Mouse (Mus musculus) heart, postnatal 0 days (tissue): ENCODE measurements at regions not wholly inside any gene's neighbourhood (a gene's known extent, or its start where the extent isn't known, plus 50 kb on each side); places are given as distances from the start of the nearest gene placed in this dataset.

Experiments used
- ATAC-seq: fragments of 200-750 bp; cut with Nextera tagmentation; 2 replicates; pipeline ENCODE4 v1.8.0; 2017; ENCODE audit warnings: low read depth, moderate number of reproducible peaks, moderate library complexity; ENCODE audit not compliant: insufficient read depth
- DNase-seq: peaks from one replicate; pipeline ENCODE4 v3.0.0-alpha.2; 2016; ENCODE audit warnings: low spot score
- H3K27ac ChIP-seq: fragments of 300-500 bp; sonication (generic); 2 replicates; pipeline ENCODE4 v1.5.1; 2014; ENCODE audit warnings: low read depth, mild to moderate bottlenecking
- H3K27me3 ChIP-seq: fragments of 300-500 bp; sonication (generic); 2 replicates; pipeline ENCODE4 v1.6.1; 2014; ENCODE audit warnings: low read length, mixed read lengths; ENCODE audit not compliant: control insufficient read depth, insufficient read depth
- H3K36me3 ChIP-seq: fragments of 300-500 bp; sonication (generic); replicated peaks from 2 replicates; pipeline ENCODE4 v1.6.1; 2014; ENCODE audit warnings: low read length, mixed read lengths; ENCODE audit not compliant: control insufficient read depth, insufficient read depth
- H3K4me1 ChIP-seq: fragments of 300-500 bp; sonication (generic); 2 replicates; pipeline ENCODE4 v1.6.1; 2014; ENCODE audit warnings: antibody characterized with exemption; ENCODE audit not compliant: control insufficient read depth, insufficient read depth
- H3K4me2 ChIP-seq: fragments of 300-500 bp; sonication (generic); 2 replicates; pipeline ENCODE4 v1.6.1; 2014; ENCODE audit warnings: low read depth, mild to moderate bottlenecking, low read length, moderate library complexity
- H3K4me3 ChIP-seq: fragments of 300-500 bp; sonication (generic); 2 replicates; pipeline ENCODE4 v1.5.1; 2014; ENCODE audit warnings: low read depth, low read length
- H3K9ac ChIP-seq: fragments of 300-500 bp; sonication (generic); replicated peaks from 2 replicates; pipeline ENCODE4 v1.6.1; 2014; ENCODE audit warnings: low read depth, low read length, mixed read lengths
- H3K9me3 ChIP-seq: fragments of 300-500 bp; sonication (generic); replicated peaks from 2 replicates; pipeline ENCODE4 v1.6.1; 2016; ENCODE audit warnings: low read length; ENCODE audit not compliant: control insufficient read depth
- CTCF ChIP-seq: IDR thresholded peaks from 2 replicates; pipeline ENCODE4 v1.5.1; 2016; ENCODE audit warnings: antibody characterized with exemption, control low read depth, low read depth
- EP300 ChIP-seq: IDR thresholded peaks from 2 replicates; pipeline ENCODE4 v1.6.1; 2016; ENCODE audit warnings: antibody characterized with exemption, low read depth
- whole genome bisulfite sequencing: fragments of 180-500 bp; shearing (Covaris S2); extraction: QIAGEN DNeasy Blood & Tissue Kit; methylation state at CpG from one replicate; pipeline ENCODE4 v1.1.7; 2014; 5-methylcytosine and 5-hydroxymethylcytosine counted together

- Histone ChIP-seq H3K27ac (no peak overlapping the region), H3K4me2 (no peak overlapping the region), H3K4me3 (no peak overlapping the region), H3K9ac (no peak overlapping the region), H3K27me3 (no peaks in the 10 kb centered on the region), H3K9me3 (no peaks in the 10 kb centered on the region), H3K4me1 (no peaks in the 10 kb centered on the region), H3K36me3 (no peaks in the 10 kb centered on the region)
- WGBS: 75% methylated on average over 2 of the region's 2 CpGs
- no peak for TF ChIP-seq EP300
- no peak for TF ChIP-seq CTCF
- no peak for ATAC-seq
- no peak for DNase-seq
These were observed 68.4 kb downstream of the 4931417E11Rik start for GRCm38 (mm10) chr6:73401059-73401458.

GRCm38 (mm10) chr6:73389301-73389700, 80.2 kb downstream of the 4931417E11Rik start:
- WGBS: 51% methylated on average over 6 of the region's 6 CpGs
- H3K36me3 ChIP-seq: no peaks in the 10 kb centered on the region
- no peaks in the 10 kb centered on the region for H3K9me3 ChIP-seq

GRCm38 (mm10) chr6:73386261-73386660, 83.2 kb downstream of the 4931417E11Rik start:
- Histone ChIP-seq H3K4me1 (no peaks in the 10 kb centered on the region), H3K9me3 (no peaks in the 10 kb centered on the region), H3K9ac (no peak overlapping the region), H3K4me2 (no peak overlapping the region), H3K4me3 (no peak overlapping the region), H3K27me3 (no peaks in the 10 kb centered on the region), H3K36me3 (no peaks in the 10 kb centered on the region), H3K27ac (no peak overlapping the region)
- TF ChIP-seq CTCF (no peak), EP300 (no peak)
- ATAC-seq: no peak
- 72% methylated on average over 3 of the region's 3 CpGs for WGBS
- DNase-seq: no peak

More at GRCm38 (mm10) chr6:73389301-73389700, 80.2 kb downstream of the 4931417E11Rik start:
- Histone ChIP-seq H3K27ac (no peak overlapping the region), H3K9ac (no peak overlapping the region), H3K4me3 (no peak overlapping the region), H3K27me3 (no peaks in the 10 kb centered on the region), H3K4me2 (no peak overlapping the region), H3K4me1 (no peaks in the 10 kb centered on the region)
- TF ChIP-seq CTCF: no peak
- no peak for TF ChIP-seq EP300
- DNase-seq: no peak
- no peak for ATAC-seq

GRCm38 (mm10) chr6:73379825-73380224, 89.6 kb downstream of the 4931417E11Rik start:
- 70% methylated on average over 5 of the region's 5 CpGs for WGBS
- Histone ChIP-seq H3K9ac (no peak overlapping the region), H3K27ac (no peak overlapping the region), H3K27me3 (no peaks in the 10 kb centered on the region), H3K9me3 (no peaks in the 10 kb centered on the region), H3K4me1 (no peaks in the 10 kb centered on the region), H3K4me2 (no peak overlapping the region), H3K4me3 (no peak overlapping the region), H3K36me3 (no peaks in the 10 kb centered on the region)
- DNase-seq (no peak), ATAC-seq (no peak)
- TF ChIP-seq EP300 (no peak), CTCF (no peak)

- Histone ChIP-seq H3K9me3 (no peaks in the 10 kb centered on the region), H3K4me1 (no peaks in the 10 kb centered on the region), H3K27ac (no peak overlapping the region), H3K4me2 (no peak overlapping the region), H3K27me3 (no peaks in the 10 kb centered on the region), H3K36me3 (no peaks in the 10 kb centered on the region), H3K4me3 (no peak overlapping the region), H3K9ac (no peak overlapping the region)
- DNase-seq (no peak), ATAC-seq (no peak)
- WGBS: 82% methylated on average over 8 of the region's 8 CpGs
- TF ChIP-seq CTCF: no peak
- no peak for TF ChIP-seq EP300
These were observed 91.6 kb downstream of the 4931417E11Rik start for GRCm38 (mm10) chr6:73377884-73378283.

DNA sequence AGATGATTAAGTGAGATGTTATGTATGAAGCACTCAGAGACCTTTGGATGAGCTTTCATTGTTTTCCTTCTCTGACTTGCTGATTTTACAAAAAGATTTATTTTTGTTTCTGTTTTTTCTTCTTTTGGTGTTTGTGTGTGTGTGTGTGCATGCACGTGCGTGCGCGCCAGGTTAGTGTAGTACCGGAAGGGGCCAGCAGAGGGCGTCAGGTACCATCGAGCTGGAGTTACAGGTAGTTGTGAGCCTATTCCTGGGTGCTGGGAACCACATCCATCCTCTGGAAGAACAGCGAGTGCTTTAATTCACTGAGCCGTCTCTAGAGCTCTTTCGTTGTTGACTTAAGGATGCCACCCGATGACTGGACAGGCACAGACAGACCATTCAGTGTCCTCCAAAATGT, 93.2 kb downstream of the 4931417E11Rik start:
- WGBS: 92% methylated on average over 11 of the region's 11 CpGs
- Histone ChIP-seq H3K4me1 (no peaks in the 10 kb centered on the region), H3K9me3 (no peaks in the 10 kb centered on the region), H3K36me3 (no peaks in the 10 kb centered on the region), H3K4me2 (no peak overlapping the region), H3K27me3 (no peaks in the 10 kb centered on the region), H3K27ac (no peak overlapping the region), H3K9ac (no peak overlapping the region), H3K4me3 (no peak overlapping the region)
- no peak for TF ChIP-seq CTCF
- no peak for TF ChIP-seq EP300
- no peak for ATAC-seq
- no peak for DNase-seq
